In genomic region chr1:120733683-120734082, GRCm38 (mm10) we compare ENCODE assay signal across 27 mouse cellular contexts.
DNase-seq lines count a peak whose midpoint lies in the region; ATAC-seq and TF ChIP-seq lines count a peak whose summit lies in the region.
"Had no signal": no experiment of that assay in that cellular context is flagged by ENCODE, and none has a peak within 500 bp of the region (broad histone marks: within the 10 kb centered on the region; RNA-seq: fewer than 3 reads in every experiment).

No protein-coding gene starts in this region.

- no peak overlapping the region for H3K27ac ChIP-seq in embryonic facial prominence, embryonic 11.5 days (replicated peaks; ENCODE audit: low read depth, low read length)
- no peak overlapping the region for H3K27ac ChIP-seq in embryonic facial prominence, embryonic 10.5 days (replicated peaks)
- H3K27ac ChIP-seq in hindbrain, embryonic 15.5 days (replicated peaks): no peak overlapping the region
- no peak overlapping the region for H3K27ac ChIP-seq in hindbrain, embryonic 11.5 days (ENCODE audit: low read depth, low read length)
- no peak overlapping the region for H3K27ac ChIP-seq in midbrain, embryonic 11.5 days (ENCODE audit: low read depth, low read length)
- no peak overlapping the region for H3K27ac ChIP-seq in midbrain, postnatal 0 days (ENCODE audit: low read depth, low read length)
- H3K27ac ChIP-seq: embryonic facial prominence, embryonic 12.5 days; embryonic facial prominence, embryonic 15.5 days; forebrain, embryonic 12.5 days; forebrain, embryonic 15.5 days; heart, adult 2 months; heart, embryonic 10.5 days; heart, embryonic 13.5 days; intestine, embryonic 15.5 days had no signal

- H3K4me2 ChIP-seq in embryonic facial prominence, embryonic 11.5 days (ENCODE audit: low read depth, low read length): no peak overlapping the region
- no peak overlapping the region for H3K4me2 ChIP-seq in hindbrain, embryonic 15.5 days
- H3K4me2 ChIP-seq in hindbrain, embryonic 11.5 days (replicated peaks; ENCODE audit: low read depth, low read length): no peak overlapping the region
- H3K4me2 ChIP-seq in midbrain, embryonic 11.5 days: no peak overlapping the region
- no peak overlapping the region for H3K4me2 ChIP-seq in midbrain, postnatal 0 days (ENCODE audit: low read depth, low read length, poor library complexity, severe bottlenecking)
- H3K4me2 ChIP-seq: embryonic facial prominence, embryonic 12.5 days; embryonic facial prominence, embryonic 15.5 days; forebrain, embryonic 12.5 days; forebrain, embryonic 15.5 days; heart, embryonic 13.5 days; intestine, embryonic 15.5 days had no signal

- ATAC-seq in embryonic facial prominence, embryonic 11.5 days (replicated peaks; ENCODE audit: insufficient number of reproducible peaks, low FRiP score, low TSS enrichment, low read depth): 0 out of 2 replicates have a peak, but pooled peaks have one; percentile 29
- 0 out of 2 replicates have a peak, but pooled peaks have one; percentile 42 for ATAC-seq in hindbrain, embryonic 15.5 days (ENCODE audit: low FRiP score, low read depth)
- ATAC-seq in hindbrain, embryonic 11.5 days (ENCODE audit: low FRiP score): no peak
- no peak for ATAC-seq in midbrain, embryonic 11.5 days (ENCODE audit: low FRiP score)
- no peak for ATAC-seq in midbrain, postnatal 0 days (ENCODE audit: low FRiP score)
- ATAC-seq: activated CD4-positive, CD25-positive, alpha-beta regulatory T cell, adult 4 months; forebrain, embryonic 15.5 days; intestine, embryonic 15.5 days had no signal

- H3K27me3 ChIP-seq in embryonic facial prominence, embryonic 11.5 days (ENCODE audit: control insufficient read depth, insufficient read depth, low read length): no peaks in the 10 kb centered on the region
- no peaks in the 10 kb centered on the region for H3K27me3 ChIP-seq in embryonic facial prominence, embryonic 10.5 days (replicated peaks; ENCODE audit: low read depth, poor library complexity, severe bottlenecking)
- H3K27me3 ChIP-seq in hindbrain, embryonic 15.5 days: no peaks in the 10 kb centered on the region
- H3K27me3 ChIP-seq in hindbrain, embryonic 11.5 days (ENCODE audit: control insufficient read depth, insufficient read depth, low read length): no peaks in the 10 kb centered on the region
- no peaks in the 10 kb centered on the region for H3K27me3 ChIP-seq in midbrain, embryonic 11.5 days (ENCODE audit: control insufficient read depth, insufficient read depth, low read length)
- no peaks in the 10 kb centered on the region for H3K27me3 ChIP-seq in midbrain, postnatal 0 days (ENCODE audit: insufficient read depth, low read length)
- H3K27me3 ChIP-seq: embryonic facial prominence, embryonic 12.5 days; embryonic facial prominence, embryonic 15.5 days; forebrain, embryonic 12.5 days; forebrain, embryonic 15.5 days; heart, embryonic 13.5 days; intestine, embryonic 15.5 days had no signal

- no peaks in the 10 kb centered on the region for H3K9me3 ChIP-seq in embryonic facial prominence, embryonic 11.5 days (replicated peaks; ENCODE audit: control insufficient read depth, low read length)
- H3K9me3 ChIP-seq in embryonic facial prominence, embryonic 10.5 days: no peaks in the 10 kb centered on the region
- H3K9me3 ChIP-seq in hindbrain, embryonic 15.5 days: no peaks in the 10 kb centered on the region
- no peaks in the 10 kb centered on the region for H3K9me3 ChIP-seq in hindbrain, embryonic 11.5 days (ENCODE audit: control insufficient read depth, low read length)
- no peaks in the 10 kb centered on the region for H3K9me3 ChIP-seq in midbrain, embryonic 11.5 days (ENCODE audit: control insufficient read depth, low read length)
- H3K9me3 ChIP-seq in midbrain, postnatal 0 days (ENCODE audit: low read length): no peaks in the 10 kb centered on the region
- H3K9me3 ChIP-seq: embryonic facial prominence, embryonic 12.5 days; embryonic facial prominence, embryonic 15.5 days; forebrain, embryonic 12.5 days; forebrain, embryonic 15.5 days; heart, embryonic 10.5 days; heart, embryonic 13.5 days; intestine, embryonic 15.5 days had no signal

- H3K4me1 ChIP-seq in embryonic facial prominence, embryonic 11.5 days (ENCODE audit: control insufficient read depth, insufficient read depth, low read length): no peaks in the 10 kb centered on the region; the same call in 1 of the 2 replicates
- H3K4me1 ChIP-seq in embryonic facial prominence, embryonic 10.5 days: peaks cover 9% of the 10 kb centered on the region
- no peaks in the 10 kb centered on the region for H3K4me1 ChIP-seq in hindbrain, embryonic 15.5 days (replicated peaks)
- H3K4me1 ChIP-seq in hindbrain, embryonic 11.5 days (replicated peaks; ENCODE audit: control insufficient read depth, insufficient read depth, low read length): no peaks in the 10 kb centered on the region
- H3K4me1 ChIP-seq in midbrain, embryonic 11.5 days (ENCODE audit: control insufficient read depth, insufficient read depth, low read length): no peaks in the 10 kb centered on the region
- no peaks in the 10 kb centered on the region for H3K4me1 ChIP-seq in midbrain, postnatal 0 days (ENCODE audit: insufficient read depth, low read length)
- H3K4me1 ChIP-seq: forebrain, embryonic 12.5 days; forebrain, embryonic 15.5 days; intestine, embryonic 15.5 days had no signal

- WGBS in embryonic facial prominence, embryonic 11.5 days: 82% methylated on average over 5 of the region's 5 CpGs
- 85% methylated on average over 5 of the region's 5 CpGs for WGBS in embryonic facial prominence, embryonic 10.5 days
- 67% methylated on average over 5 of the region's 5 CpGs for WGBS in hindbrain, embryonic 15.5 days
- WGBS in hindbrain, embryonic 11.5 days: 85% methylated on average over 5 of the region's 5 CpGs
- WGBS in midbrain, embryonic 11.5 days: 78% methylated on average over 5 of the region's 5 CpGs
- 60% methylated on average over 5 of the region's 5 CpGs for WGBS in midbrain, postnatal 0 days

- no peak overlapping the region for H3K9ac ChIP-seq in embryonic facial prominence, embryonic 11.5 days (replicated peaks; ENCODE audit: low read length)
- no peak overlapping the region for H3K9ac ChIP-seq in hindbrain, embryonic 15.5 days
- no peak overlapping the region for H3K9ac ChIP-seq in hindbrain, embryonic 11.5 days (ENCODE audit: low read depth, low read length)
- no peak overlapping the region for H3K9ac ChIP-seq in midbrain, embryonic 11.5 days (ENCODE audit: low read length)
- H3K9ac ChIP-seq in midbrain, postnatal 0 days (replicated peaks; ENCODE audit: low read length, poor library complexity, severe bottlenecking): no peak overlapping the region
- H3K9ac ChIP-seq: embryonic facial prominence, embryonic 12.5 days; embryonic facial prominence, embryonic 15.5 days; forebrain, embryonic 12.5 days; forebrain, embryonic 15.5 days; heart, embryonic 13.5 days; intestine, embryonic 15.5 days had no signal

- TF ChIP-seq CTCF in midbrain, postnatal 0 days (IDR thresholded peaks at IDR 0.05): no peak

- no peak for DNase-seq in embryonic facial prominence, embryonic 11.5 days (ENCODE audit: low spot score)
- no peak for DNase-seq in embryonic facial prominence, embryonic 10.5 days (ENCODE audit: low spot score)
- no peak for DNase-seq in hindbrain, embryonic 11.5 days (ENCODE audit: low spot score)
- DNase-seq in midbrain, embryonic 11.5 days (ENCODE audit: low spot score, missing footprints): peak; percentile 62
- DNase-seq in midbrain, postnatal 0 days (ENCODE audit: low spot score): no peak
- DNase-seq: adrenal gland, adult 8-10 months; adrenal gland, postnatal 25 days; cerebellum, adult 11-12 months; cerebellum, adult 8-10 months; cerebellum, postnatal 10 days; cerebellum, postnatal 36 days; embryo, embryonic 11 days; gastrocnemius, postnatal 10 days; gastrocnemius, postnatal 36 days; heart, adult 2 months; heart, postnatal 14 days; heart, postnatal 4 days; kidney, adult 11 months had no signal

- no peaks in the 10 kb centered on the region for H3K36me3 ChIP-seq in embryonic facial prominence, embryonic 11.5 days (replicated peaks; ENCODE audit: control insufficient read depth, insufficient read depth, low read depth, low read length)
- no peaks in the 10 kb centered on the region for H3K36me3 ChIP-seq in embryonic facial prominence, embryonic 10.5 days (replicated peaks)
- no peaks in the 10 kb centered on the region for H3K36me3 ChIP-seq in hindbrain, embryonic 15.5 days
- no peaks in the 10 kb centered on the region for H3K36me3 ChIP-seq in hindbrain, embryonic 11.5 days (ENCODE audit: control insufficient read depth, insufficient read depth, low read length)
- H3K36me3 ChIP-seq in midbrain, embryonic 11.5 days (ENCODE audit: control insufficient read depth, insufficient read depth, low read length): no peaks in the 10 kb centered on the region
- no peaks in the 10 kb centered on the region for H3K36me3 ChIP-seq in midbrain, postnatal 0 days (ENCODE audit: insufficient read depth, low read length)
- H3K36me3 ChIP-seq: embryonic facial prominence, embryonic 12.5 days; embryonic facial prominence, embryonic 15.5 days; forebrain, embryonic 12.5 days; forebrain, embryonic 15.5 days; heart, embryonic 10.5 days; heart, embryonic 13.5 days; intestine, embryonic 15.5 days had no signal

- H3K4me3 ChIP-seq in embryonic facial prominence, embryonic 11.5 days (ENCODE audit: low read depth, low read length): no peak overlapping the region
- no peak overlapping the region for H3K4me3 ChIP-seq in embryonic facial prominence, embryonic 10.5 days
- H3K4me3 ChIP-seq in hindbrain, embryonic 15.5 days: no peak overlapping the region
- no peak overlapping the region for H3K4me3 ChIP-seq in hindbrain, embryonic 11.5 days (ENCODE audit: low read depth, low read length)
- H3K4me3 ChIP-seq in midbrain, embryonic 11.5 days (ENCODE audit: low read depth, low read length): no peak overlapping the region
- no peak overlapping the region for H3K4me3 ChIP-seq in midbrain, postnatal 0 days (ENCODE audit: low read depth, low read length)
- H3K4me3 ChIP-seq: embryonic facial prominence, embryonic 12.5 days; embryonic facial prominence, embryonic 15.5 days; forebrain, embryonic 12.5 days; forebrain, embryonic 15.5 days; heart, adult 2 months; heart, embryonic 10.5 days; heart, embryonic 13.5 days; intestine, embryonic 15.5 days had no signal

Comparison
In these comparisons a context has a peak if more than half of its experiments do, and no peak if none do; other contexts are left out.
1. ATAC-seq: peak in embryonic facial prominence, embryonic 11.5 days (single experiment) and hindbrain, embryonic 15.5 days (single experiment); none in hindbrain, embryonic 11.5 days (single experiment), midbrain, embryonic 11.5 days (single experiment) and midbrain, postnatal 0 days (single experiment).